Mouse (Mus musculus): ENCODE data around the gene Prkn. TPM values are rescaled to one million over a fixed set of nuclear protein-coding genes. Genes with fewer than 3 reads are reported as not detected.

The Prkn gene
- polyA plus RNA-seq, 1 experiment, result 0.58 TPM

DNA sequence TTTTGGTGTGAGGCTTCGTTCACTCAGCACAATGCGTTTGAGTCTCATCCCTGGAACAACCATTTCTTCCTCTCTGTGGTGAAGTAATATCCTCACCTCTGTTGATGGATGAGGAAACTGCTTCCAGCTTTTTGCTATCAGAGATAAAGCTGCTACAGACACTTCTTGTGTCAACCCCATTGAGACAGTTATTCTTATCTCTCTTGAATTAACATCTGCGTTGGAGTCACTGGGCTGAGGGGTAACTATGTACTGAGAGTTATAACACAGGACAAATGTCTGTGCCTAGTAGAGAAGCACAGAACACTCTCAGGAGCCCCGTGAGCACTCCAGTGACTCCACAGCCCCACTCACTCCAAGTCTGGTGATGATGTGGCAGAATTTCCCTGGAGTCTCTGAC, 500.2 kb downstream of the Prkn start:
- H3K4me3 ChIP-seq (ENCODE audit: low read depth, low read length), result no peak overlapping the region
- no peaks in the 10 kb centered on the region for H3K27me3 ChIP-seq (ENCODE audit: control insufficient read depth, insufficient read depth, low read length)
- TF ChIP-seq CTCF (IDR thresholded peaks at IDR 0.05; ENCODE audit: extremely low read depth, insufficient read length, insufficient replicate concordance, low read depth, low read length) (no peak), POLR2A (IDR thresholded peaks at IDR 0.05; ENCODE audit: low read depth, low read length) (no peak)
- 61% methylated on average over 4 of the region's 4 CpGs for WGBS
- no peak overlapping the region for H3K27ac ChIP-seq (ENCODE audit: insufficient read depth, low read depth, low read length)
- H3K36me3 ChIP-seq (ENCODE audit: control insufficient read depth, insufficient read depth, low read length), result no peaks in the 10 kb centered on the region
- no peaks in the 10 kb centered on the region for H3K4me1 ChIP-seq (ENCODE audit: control insufficient read depth, insufficient read depth, insufficient read length, low read length)

- H3K27me3 ChIP-seq (ENCODE audit: control insufficient read depth, insufficient read depth, low read length), result no peaks in the 10 kb centered on the region
- no peak overlapping the region for H3K27ac ChIP-seq (ENCODE audit: insufficient read depth, low read depth, low read length)
- 80% methylated on average over 1 of the region's 1 CpGs for WGBS
- no peaks in the 10 kb centered on the region for H3K36me3 ChIP-seq (ENCODE audit: control insufficient read depth, insufficient read depth, low read length)
- H3K4me1 ChIP-seq (ENCODE audit: control insufficient read depth, insufficient read depth, insufficient read length, low read length), result no peaks in the 10 kb centered on the region
- TF ChIP-seq CTCF (IDR thresholded peaks at IDR 0.05; ENCODE audit: extremely low read depth, insufficient read length, insufficient replicate concordance, low read depth, low read length) (no peak), POLR2A (IDR thresholded peaks at IDR 0.05; ENCODE audit: low read depth, low read length) (no peak)
- no peak overlapping the region for H3K4me3 ChIP-seq (ENCODE audit: low read depth, low read length)
Observed at GRCm38 (mm10) chr17:11346310-11346709, 506.1 kb downstream of the Prkn start.

GRCm38 (mm10) chr17:11352778-11353552, 512.8 kb downstream of the Prkn start:
- TF ChIP-seq POLR2A (IDR thresholded peaks at IDR 0.05; ENCODE audit: low read depth, low read length) (no peak), CTCF (IDR thresholded peaks at IDR 0.05; ENCODE audit: extremely low read depth, insufficient read length, insufficient replicate concordance, low read depth, low read length) (no peak)
- Histone ChIP-seq H3K27me3 (ENCODE audit: control insufficient read depth, insufficient read depth, low read length) (no peaks in the 10 kb centered on the region), H3K4me1 (ENCODE audit: control insufficient read depth, insufficient read depth, insufficient read length, low read length) (no peaks in the 10 kb centered on the region), H3K4me3 (ENCODE audit: low read depth, low read length) (no peak overlapping the region), H3K27ac (ENCODE audit: insufficient read depth, low read depth, low read length) (no peak overlapping the region), H3K36me3 (ENCODE audit: control insufficient read depth, insufficient read depth, low read length) (no peaks in the 10 kb centered on the region)
- 41% methylated on average over 1 of the region's 1 CpGs for WGBS

DNA sequence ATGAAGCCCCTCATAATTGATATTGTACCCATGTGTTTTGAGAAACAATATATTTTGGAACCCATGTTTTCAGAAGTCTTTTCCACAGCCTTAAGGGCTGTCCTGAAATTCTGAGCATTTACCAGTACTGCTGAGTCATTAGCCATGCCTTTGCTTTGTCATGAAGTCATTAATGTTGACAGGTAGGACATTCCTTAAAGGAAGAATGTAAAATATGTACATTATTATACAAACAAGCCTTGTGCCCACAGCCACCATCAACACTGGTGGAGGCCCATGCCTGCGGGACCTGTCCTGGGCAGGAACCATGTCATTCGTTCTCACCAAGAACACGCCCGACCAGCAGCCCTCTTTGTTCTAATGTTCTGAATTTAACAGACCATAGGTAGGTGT, 513.4 kb downstream of the Prkn start:
- 82% methylated on average over 4 of the region's 4 CpGs for WGBS
- no peak overlapping the region for H3K4me3 ChIP-seq (ENCODE audit: low read depth, low read length)
- no peaks in the 10 kb centered on the region for H3K27me3 ChIP-seq (ENCODE audit: control insufficient read depth, insufficient read depth, low read length)
- no peak for TF ChIP-seq CTCF (IDR thresholded peaks at IDR 0.05; ENCODE audit: extremely low read depth, insufficient read length, insufficient replicate concordance, low read depth, low read length)
- TF ChIP-seq POLR2A (IDR thresholded peaks at IDR 0.05; ENCODE audit: low read depth, low read length), result no peak
- no peaks in the 10 kb centered on the region for H3K36me3 ChIP-seq (ENCODE audit: control insufficient read depth, insufficient read depth, low read length)
- H3K4me1 ChIP-seq (ENCODE audit: control insufficient read depth, insufficient read depth, insufficient read length, low read length), result no peaks in the 10 kb centered on the region
- H3K27ac ChIP-seq (ENCODE audit: insufficient read depth, low read depth, low read length), result no peak overlapping the region

DNA sequence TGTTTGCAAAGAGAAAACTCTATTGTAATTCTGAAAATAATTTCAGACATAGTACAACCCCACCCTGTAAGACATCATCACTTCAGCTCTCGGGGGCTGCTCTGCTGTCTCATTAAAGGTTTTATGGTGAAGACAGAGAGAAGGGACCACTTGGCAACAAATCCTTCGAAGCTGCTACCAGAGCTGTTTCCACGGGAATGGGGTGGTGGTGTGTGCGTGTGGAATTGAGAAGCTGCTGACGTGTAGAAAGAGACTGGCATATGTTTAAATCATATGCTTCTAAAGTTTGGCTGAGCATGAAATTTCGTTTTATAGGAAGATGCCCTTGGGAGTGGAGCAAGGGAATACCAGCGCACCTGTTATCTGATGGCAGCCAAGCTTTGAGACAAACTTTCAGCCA, 514.2 kb downstream of the Prkn start:
- Histone ChIP-seq H3K27me3 (ENCODE audit: control insufficient read depth, insufficient read depth, low read length) (no peaks in the 10 kb centered on the region), H3K36me3 (ENCODE audit: control insufficient read depth, insufficient read depth, low read length) (no peaks in the 10 kb centered on the region), H3K4me1 (ENCODE audit: control insufficient read depth, insufficient read depth, insufficient read length, low read length) (no peaks in the 10 kb centered on the region), H3K27ac (ENCODE audit: insufficient read depth, low read depth, low read length) (no peak overlapping the region), H3K4me3 (ENCODE audit: low read depth, low read length) (no peak overlapping the region)
- no peak for TF ChIP-seq CTCF (IDR thresholded peaks at IDR 0.05; ENCODE audit: extremely low read depth, insufficient read length, insufficient replicate concordance, low read depth, low read length)
- TF ChIP-seq POLR2A (IDR thresholded peaks at IDR 0.05; ENCODE audit: low read depth, low read length), result no peak
- 74% methylated on average over 7 of the region's 7 CpGs for WGBS

DNA sequence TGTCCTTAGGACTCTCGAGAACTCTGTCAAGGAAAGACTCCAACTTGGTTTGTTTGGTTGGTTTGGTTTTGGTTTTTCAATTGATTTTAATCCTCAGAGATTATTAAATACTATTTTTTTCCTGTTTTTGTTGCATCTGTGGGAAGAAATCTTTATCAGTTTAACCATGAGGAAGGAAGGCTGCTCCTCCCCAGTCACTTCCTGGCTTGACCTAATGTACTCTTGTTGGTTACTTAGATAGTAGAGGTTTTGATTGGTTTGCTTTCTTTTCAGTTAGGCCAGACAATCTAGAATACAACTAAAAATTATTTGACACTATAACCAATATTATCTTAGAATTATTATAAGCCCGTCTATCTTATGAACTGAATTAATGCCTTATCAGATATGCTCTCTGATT, 535.3 kb downstream of the Prkn start:
- H3K27me3 ChIP-seq (ENCODE audit: control insufficient read depth, insufficient read depth, low read length), result no peaks in the 10 kb centered on the region
- H3K36me3 ChIP-seq (ENCODE audit: control insufficient read depth, insufficient read depth, low read length), result no peaks in the 10 kb centered on the region
- 74% methylated on average over 2 of the region's 2 CpGs for WGBS
- H3K4me1 ChIP-seq (ENCODE audit: control insufficient read depth, insufficient read depth, insufficient read length, low read length), result no peaks in the 10 kb centered on the region
- H3K27ac ChIP-seq (ENCODE audit: insufficient read depth, low read depth, low read length), result no peak overlapping the region
- TF ChIP-seq CTCF (IDR thresholded peaks at IDR 0.05; ENCODE audit: extremely low read depth, insufficient read length, insufficient replicate concordance, low read depth, low read length) (no peak), POLR2A (IDR thresholded peaks at IDR 0.05; ENCODE audit: low read depth, low read length) (no peak)
- no peak overlapping the region for H3K4me3 ChIP-seq (ENCODE audit: low read depth, low read length)

GRCm38 (mm10) chr17:11383364-11383962, 543.3 kb downstream of the Prkn start:
- 85% methylated on average over 8 of the region's 8 CpGs for WGBS
- no peak overlapping the region for H3K4me3 ChIP-seq (ENCODE audit: low read depth, low read length)
- TF ChIP-seq CTCF (IDR thresholded peaks at IDR 0.05; ENCODE audit: extremely low read depth, insufficient read length, insufficient replicate concordance, low read depth, low read length) (no peak), POLR2A (IDR thresholded peaks at IDR 0.05; ENCODE audit: low read depth, low read length) (no peak)
- H3K27me3 ChIP-seq (ENCODE audit: control insufficient read depth, insufficient read depth, low read length), result no peaks in the 10 kb centered on the region
- H3K36me3 ChIP-seq (ENCODE audit: control insufficient read depth, insufficient read depth, low read length), result no peaks in the 10 kb centered on the region
- no peak overlapping the region for H3K27ac ChIP-seq (ENCODE audit: insufficient read depth, low read depth, low read length)
- H3K4me1 ChIP-seq (ENCODE audit: control insufficient read depth, insufficient read depth, insufficient read length, low read length), result no peaks in the 10 kb centered on the region

Measured in small intestine, adult 2 months (tissue).